Mouse (Mus musculus): ENCODE measurements around the gene Fstl5.

DNA sequence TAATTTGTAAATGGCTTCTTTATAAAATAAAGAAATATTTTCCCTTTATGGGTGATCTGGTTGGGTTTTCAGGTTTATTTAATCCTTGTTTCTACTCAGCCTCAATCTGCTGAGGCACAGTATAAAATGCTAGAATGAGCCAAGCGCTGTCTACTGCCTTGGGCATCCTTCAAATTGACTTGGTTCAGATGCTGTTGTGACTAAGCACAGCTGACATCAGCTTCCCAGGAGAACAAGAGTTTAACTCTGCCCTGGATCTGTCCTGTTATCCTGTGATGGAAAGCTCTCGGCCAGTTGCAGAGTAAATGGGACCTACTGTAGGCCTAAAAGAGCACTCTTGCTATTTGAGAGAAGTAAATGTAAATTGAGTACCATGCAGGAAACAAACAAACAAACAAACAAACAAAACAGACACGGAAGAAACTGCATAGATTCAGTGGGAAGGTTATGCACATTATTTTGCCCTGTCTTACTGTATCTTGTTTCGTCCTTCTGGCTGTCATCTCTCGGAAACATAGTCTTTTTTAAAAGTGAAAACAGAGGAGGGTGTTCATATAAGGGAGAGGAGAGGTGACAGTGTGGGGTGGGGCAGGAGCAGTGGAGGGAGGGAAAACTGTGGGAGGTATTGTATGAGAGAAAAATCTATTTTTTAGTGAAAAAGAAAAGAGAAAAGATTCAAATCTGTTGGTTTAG is 605.9 kb downstream of the Fstl5 start:
- TF ChIP-seq CHD2 (IDR thresholded peaks at IDR 0.05; ENCODE audit: low read depth, low read length) = no peak
- TF ChIP-seq ZC3H11A (IDR thresholded peaks at IDR 0.05; ENCODE audit: borderline replicate concordance, low read depth, low read length) = no peak
- TF ChIP-seq ZNF384 (IDR thresholded peaks at IDR 0.05; ENCODE audit: low read depth, low read length) = no peak
- TF ChIP-seq MAFK (IDR thresholded peaks at IDR 0.05; ENCODE audit: insufficient read depth, low read depth, low read length) = no peak

Measured in ES-E14 (cell line).